Mouse (Mus musculus): ENCODE results near the gene Taf13.
"Not testable (repeated sequence)": the region's sequence is repeated elsewhere in the genome, so short reads cannot be mapped to it uniquely, and the experiment has no call there.

Taf13 gene

GRCm38 (mm10) chr3:108571443-108572294, at the start of gene Taf13:
Gene Taf13, plus strand, starts transcription at chr3:108571698.
- DNase-seq (ENCODE audit: low read depth, low spot score) = peak; percentile 95

DNA sequence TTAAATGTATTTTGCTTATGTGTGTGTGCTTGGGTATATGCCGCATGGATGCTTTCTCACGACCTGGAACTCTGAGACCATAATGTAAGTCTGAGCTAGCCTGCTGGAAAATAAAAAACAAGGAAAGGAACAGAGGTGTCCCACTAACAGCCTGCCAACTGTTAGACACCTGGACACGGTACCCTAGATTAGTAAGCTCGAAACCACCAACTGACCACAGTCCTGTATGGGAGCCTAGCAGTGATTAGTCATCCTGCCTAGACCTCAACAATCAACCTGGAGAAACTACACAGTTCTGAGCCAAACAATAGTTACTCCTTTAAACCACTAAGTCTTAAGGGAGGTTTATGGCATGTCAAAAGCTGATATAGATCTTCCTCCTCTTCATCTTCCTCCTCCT, 48.1 kb upstream of the Taf13 start:
- DNase-seq (ENCODE audit: low read depth, low spot score) = no peak

GRCm38 (mm10) chr3:108528489-108528888, 43.0 kb upstream of the Taf13 start:
- DNase-seq (ENCODE audit: low read depth, low spot score) = no peak

DNA sequence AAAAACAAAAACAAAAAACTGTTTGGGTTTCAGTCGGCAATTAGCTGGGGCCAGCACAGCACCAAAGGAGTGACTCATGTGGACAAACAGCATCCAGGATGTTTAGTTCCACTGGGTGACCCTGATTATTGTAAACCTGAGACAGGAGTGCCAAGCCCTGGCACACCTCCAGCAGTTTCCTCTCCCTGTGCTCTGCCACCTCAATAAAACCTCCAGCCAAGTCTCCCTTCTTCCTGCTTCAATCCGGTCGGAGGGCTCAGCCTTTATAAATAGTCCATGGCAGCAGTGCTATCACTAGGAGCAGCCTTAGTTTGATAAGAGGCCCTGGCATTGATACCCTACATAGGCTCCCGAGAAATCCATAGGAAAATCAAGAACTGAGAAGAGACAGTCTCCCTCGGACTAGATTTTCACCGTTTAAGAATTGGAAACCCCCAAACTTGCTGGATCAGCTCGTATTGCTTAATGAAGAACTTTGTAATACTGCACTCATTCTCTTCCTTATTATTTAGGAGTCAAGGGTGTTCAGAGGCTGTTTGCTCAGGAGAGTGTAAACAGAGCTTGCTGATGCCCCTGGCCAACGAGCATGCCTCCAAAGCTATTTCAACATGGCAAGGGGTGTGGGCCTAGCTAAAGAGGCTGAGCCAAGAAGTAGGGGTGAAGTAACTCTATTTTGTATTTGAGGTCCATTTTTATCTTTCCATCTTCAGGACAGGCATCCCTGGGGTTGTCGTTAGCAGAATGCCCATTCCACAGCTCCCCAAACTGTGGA, 38.2 kb upstream of the Taf13 start:
- DNase-seq (ENCODE audit: low read depth, low spot score) = no peak

- DNase-seq (ENCODE audit: low read depth, low spot score) = no peak
Observed at GRCm38 (mm10) chr3:108533951-108534350, 37.5 kb upstream of the Taf13 start, which contains the start of gene 1700013F07Rik. Gene 1700013F07Rik, plus strand, starts transcription at chr3:108534150.

- no peak for DNase-seq (ENCODE audit: low read depth, low spot score)
Observed at GRCm38 (mm10) chr3:108535896-108536516, 35.5 kb upstream of the Taf13 start.

- peak; percentile 29 for DNase-seq (ENCODE audit: low read depth, low spot score)
Observed at GRCm38 (mm10) chr3:108536517-108537260, 34.8 kb upstream of the Taf13 start, which contains the start of gene 5330417C22Rik. Gene 5330417C22Rik, minus strand, starts transcription at chr3:108536536.

DNA sequence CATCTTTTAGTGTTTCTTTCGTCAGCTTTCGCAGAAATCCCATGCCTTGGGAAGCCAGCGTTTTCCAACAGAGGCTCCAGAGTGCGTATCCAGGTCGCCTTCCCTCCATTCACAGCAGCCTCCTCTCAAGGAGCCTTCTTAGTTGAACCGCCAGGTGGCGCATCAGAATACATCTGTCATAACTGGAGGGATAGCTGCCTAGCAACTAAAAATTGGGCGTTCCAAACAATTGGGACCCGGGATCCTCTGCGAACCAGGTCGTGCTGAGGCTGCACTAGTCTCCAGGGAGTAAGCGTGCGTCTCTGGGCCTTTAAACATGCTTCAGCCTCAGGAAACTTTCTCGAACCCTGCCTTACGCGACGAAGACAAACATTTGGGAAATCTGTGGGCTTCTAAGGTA, 34.2 kb upstream of the Taf13 start:
- DNase-seq (ENCODE audit: low read depth, low spot score) = peak; percentile 83

DNA sequence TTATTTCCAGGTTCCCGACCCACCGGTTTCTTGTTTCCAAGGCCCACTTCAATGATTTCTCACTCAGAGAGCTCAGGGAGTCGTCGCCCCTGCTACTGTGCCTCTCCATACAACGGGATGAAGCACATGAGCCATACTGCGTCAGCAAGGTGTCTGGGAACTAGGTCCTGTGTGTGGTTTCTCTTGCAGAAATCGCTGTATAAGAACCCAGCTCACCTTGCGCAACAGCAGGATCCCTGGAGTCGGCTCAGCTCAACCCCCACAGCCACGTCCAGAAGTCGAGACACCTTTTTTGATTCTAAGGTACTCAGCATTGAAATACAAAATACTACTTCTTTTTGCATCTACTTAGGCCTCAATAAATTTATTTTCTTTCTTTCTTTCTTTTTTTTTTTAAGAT, 29.2 kb upstream of the Taf13 start:
- no peak for DNase-seq (ENCODE audit: low read depth, low spot score)

DNA sequence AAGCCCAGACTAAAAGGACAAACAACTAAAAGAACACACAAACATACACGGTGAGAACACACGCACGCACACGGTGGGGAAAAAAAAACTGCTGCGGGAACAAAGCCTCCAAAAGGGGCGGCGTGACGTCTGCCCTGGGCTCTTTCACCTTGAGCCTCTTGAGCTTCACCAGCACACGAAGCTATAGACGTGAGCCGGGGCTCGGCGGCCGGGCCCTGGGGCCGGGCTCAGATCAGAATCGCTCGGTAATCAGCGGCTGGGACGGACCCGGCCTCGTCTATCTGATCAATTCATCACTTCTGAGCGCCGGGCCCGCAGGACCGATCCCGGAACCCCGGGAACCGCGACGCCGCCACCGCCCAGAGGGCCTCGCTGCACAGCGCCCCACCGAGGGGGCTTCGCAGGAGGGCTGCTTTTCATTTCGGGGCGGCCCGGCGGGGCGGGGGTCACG, 17.4 kb upstream of the Taf13 start:
- DNase-seq (ENCODE audit: low read depth, low spot score) = no peak

- peak; percentile 96 for DNase-seq (ENCODE audit: low read depth, low spot score)
Observed at GRCm38 (mm10) chr3:108554587-108555312, 16.7 kb upstream of the Taf13 start.

- no peak for DNase-seq (ENCODE audit: low read depth, low spot score)
Observed at GRCm38 (mm10) chr3:108557888-108558287, 13.6 kb upstream of the Taf13 start.

- DNase-seq (ENCODE audit: low read depth, low spot score) = peak; percentile 98
Observed at GRCm38 (mm10) chr3:108562133-108562730, 9.3 kb upstream of the Taf13 start, which contains the start of gene Tmem167b. Gene Tmem167b, minus strand, starts transcription at chr3:108562466.

GRCm38 (mm10) chr3:108562777-108563271, 8.7 kb upstream of the Taf13 start:
- no peak for DNase-seq (ENCODE audit: low read depth, low spot score)

DNA sequence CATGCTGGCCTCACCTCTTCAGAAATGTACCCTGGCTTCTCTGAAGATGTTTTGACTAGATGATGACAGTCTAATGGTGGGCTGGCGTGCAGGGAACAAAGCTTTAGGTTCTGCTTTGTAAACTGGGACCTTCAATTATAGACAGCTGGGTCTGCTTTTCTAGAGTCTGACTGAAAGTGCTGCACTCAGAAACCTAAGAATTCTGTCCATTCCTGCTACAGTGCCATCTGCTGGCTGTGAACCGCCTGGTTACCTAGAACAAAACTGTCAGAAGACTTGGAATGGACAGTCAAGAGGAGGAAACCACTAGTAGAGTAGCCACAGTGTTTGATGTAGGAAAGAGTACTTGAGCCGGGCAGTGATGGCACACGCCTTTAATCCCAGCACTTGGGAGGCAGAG, 8.2 kb upstream of the Taf13 start:
- DNase-seq (ENCODE audit: low read depth, low spot score) = peak; percentile 71

GRCm38 (mm10) chr3:108567990-108568877, 3.3 kb upstream of the Taf13 start:
- no peak for DNase-seq (ENCODE audit: low read depth, low spot score)

DNA sequence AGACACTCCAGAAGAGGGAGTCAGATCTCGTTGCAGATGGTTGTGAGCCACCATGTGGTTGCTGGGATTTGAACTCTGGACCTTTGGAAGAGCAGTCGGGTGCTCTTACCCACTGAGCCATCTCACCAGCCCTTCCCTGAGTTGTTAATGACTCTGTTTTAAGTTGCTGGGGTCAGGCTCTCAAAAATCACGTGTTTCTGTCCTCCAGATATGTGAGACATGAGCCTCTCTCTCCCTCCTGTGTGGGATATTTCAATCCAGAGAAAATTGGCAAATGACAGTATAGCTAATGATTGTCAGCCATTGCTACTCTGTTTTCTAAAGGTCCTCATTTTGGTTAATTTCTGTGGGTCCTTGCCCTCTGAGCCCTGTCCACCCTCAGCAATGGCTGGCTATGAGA, 1.9 kb upstream of the Taf13 start:
- not testable (repeated sequence) for DNase-seq (ENCODE audit: low read depth, low spot score)

DNA sequence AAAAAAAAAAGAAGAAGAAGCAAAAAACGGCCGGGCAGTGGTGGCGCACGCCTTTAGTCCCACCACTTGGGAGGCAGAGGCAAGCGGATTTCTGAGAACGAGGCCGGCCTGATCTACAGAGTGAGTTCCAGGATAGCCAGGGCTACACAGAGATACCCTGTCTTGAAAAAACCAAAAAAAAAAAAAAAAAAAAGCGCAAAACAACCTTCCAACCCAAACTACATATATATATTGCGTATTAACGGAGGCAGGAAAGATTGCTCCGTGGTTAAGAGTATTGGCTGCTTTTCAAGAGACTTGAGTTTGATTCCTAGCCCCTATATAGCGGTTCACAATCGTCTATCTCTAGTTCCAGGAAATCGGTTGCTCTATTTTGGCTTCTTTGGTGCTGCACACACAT, 685 bp upstream of the Taf13 start:
- no peak for DNase-seq (ENCODE audit: low read depth, low spot score)
